Mouse (Mus musculus): ENCODE results near the gene Patz1. TPM values are rescaled to one million over a fixed set of nuclear protein-coding genes. Genes with fewer than 3 reads are reported as not detected.

The Patz1 gene
- polyA plus RNA-seq, 2 experiments, result 40.8 to 52.0 TPM

DNA sequence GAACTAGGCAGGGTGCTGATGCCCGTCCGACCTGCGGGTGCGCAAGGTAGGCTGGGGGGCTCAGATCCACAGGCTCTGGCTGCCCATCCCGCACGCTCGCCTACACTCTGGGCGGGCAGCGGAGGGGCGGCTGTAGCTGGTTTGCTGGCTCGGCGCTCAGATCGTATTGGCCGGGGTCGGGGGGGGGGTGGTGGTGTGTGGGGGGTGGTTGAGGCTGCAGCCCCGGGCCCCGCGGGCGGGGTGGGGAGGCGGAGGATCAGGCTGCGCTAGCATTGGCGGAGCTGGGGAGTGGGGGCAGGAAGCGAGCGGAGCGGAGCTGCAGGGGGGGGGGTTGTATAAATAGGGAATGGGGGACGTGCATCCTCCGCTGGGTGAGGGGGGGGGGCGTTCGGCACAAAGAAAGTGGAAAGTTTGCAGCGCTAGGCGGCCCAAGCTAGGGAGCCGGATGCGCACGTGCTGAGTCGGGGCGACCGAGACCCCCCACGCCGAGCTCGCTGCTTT lies 678 bp downstream of the Patz1 start:
- H3K9ac ChIP-seq (ENCODE audit: low read depth, low read length, severe bottlenecking), result peak overlapping the region; percentile 96
- H3K27me3 ChIP-seq (ENCODE audit: control insufficient read depth, insufficient read depth, low read length), result no peaks in the 10 kb centered on the region
- H3K4me1 ChIP-seq (ENCODE audit: control insufficient read depth, insufficient read depth, low read length), result peaks cover 21% of the 10 kb centered on the region
- TF ChIP-seq POLR2A (IDR thresholded peaks at IDR 0.05; ENCODE audit: borderline replicate concordance, extremely low read depth, insufficient read depth, insufficient read length), result peak; percentile 84; the same call in 1 of the 2 replicates
- peak overlapping the region; percentile 100 for H3K27ac ChIP-seq (replicated peaks; ENCODE audit: low read depth, low read length)
- H3K4me3 ChIP-seq (replicated peaks; ENCODE audit: low read length), result peak overlapping the region; percentile 85
- ATAC-seq (ENCODE audit: low FRiP score, low read depth) (peak; percentile 89), DNase-seq (ENCODE audit: low spot score) (peak; percentile 89)
- 0% methylated on average over 25 of the region's 40 CpGs for WGBS
- peak overlapping the region; percentile 99 for H3K4me2 ChIP-seq (replicated peaks; ENCODE audit: low read depth, low read length, severe bottlenecking)
- peaks cover 20% of the 10 kb centered on the region for H3K36me3 ChIP-seq (ENCODE audit: control insufficient read depth, insufficient read depth, low read length)
- no peaks in the 10 kb centered on the region for H3K9me3 ChIP-seq (ENCODE audit: control insufficient read depth, low read length)

DNA sequence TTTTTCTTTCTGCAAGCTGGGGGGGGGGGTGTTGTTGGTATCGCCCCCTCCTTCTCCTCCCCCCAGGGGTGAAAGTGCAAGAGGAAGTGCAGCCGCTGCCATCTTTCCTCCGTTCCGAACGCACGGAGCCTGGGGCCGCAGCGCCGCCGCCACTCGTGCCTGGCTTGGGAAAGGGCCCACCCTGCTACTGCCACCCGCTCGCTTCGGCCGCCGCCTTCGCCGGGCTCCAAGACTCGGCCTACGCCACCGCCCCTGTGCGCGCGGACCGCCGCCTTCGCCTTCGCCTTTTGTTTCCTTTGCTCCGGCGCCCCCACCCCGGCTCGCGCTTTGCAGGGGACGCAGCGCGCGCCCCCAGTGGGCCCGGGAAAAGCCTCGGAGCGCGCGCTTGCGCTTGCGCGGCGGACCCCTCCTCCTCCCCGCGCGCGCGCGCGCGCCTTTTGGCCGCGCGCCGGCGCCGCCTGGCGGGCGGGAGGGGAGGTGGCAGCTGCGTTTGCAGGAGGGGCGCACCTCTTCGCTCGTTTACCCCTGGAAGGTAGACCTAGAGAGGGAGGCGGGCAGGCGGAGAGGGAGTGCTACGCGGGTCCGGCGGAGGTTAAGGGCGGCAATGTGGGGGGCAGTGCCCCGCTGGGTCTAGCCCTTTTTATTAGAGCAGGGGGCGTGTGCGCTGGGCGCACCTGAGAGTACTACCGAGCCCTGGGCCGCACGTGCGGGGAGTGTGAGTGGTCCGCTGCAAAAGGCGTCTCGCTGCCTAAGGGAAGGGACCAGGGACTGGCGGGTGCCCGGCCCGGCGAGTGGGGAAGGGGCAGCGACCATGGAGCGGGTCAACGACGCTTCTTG lies 1.3 kb downstream of the Patz1 start:
- peak; percentile 43; the same call in 1 of the 2 replicates for TF ChIP-seq POLR2A (IDR thresholded peaks at IDR 0.05; ENCODE audit: borderline replicate concordance, extremely low read depth, insufficient read depth, insufficient read length)
- Histone ChIP-seq H3K9ac (ENCODE audit: low read depth, low read length, severe bottlenecking) (peak overlapping the region; percentile 96), H3K4me3 (replicated peaks; ENCODE audit: low read length) (peak overlapping the region; percentile 85), H3K36me3 (ENCODE audit: control insufficient read depth, insufficient read depth, low read length) (peaks cover 26% of the 10 kb centered on the region), H3K4me1 (ENCODE audit: control insufficient read depth, insufficient read depth, low read length) (peaks cover 21% of the 10 kb centered on the region), H3K27me3 (ENCODE audit: control insufficient read depth, insufficient read depth, low read length) (no peaks in the 10 kb centered on the region), H3K9me3 (ENCODE audit: control insufficient read depth, low read length) (no peaks in the 10 kb centered on the region), H3K4me2 (replicated peaks; ENCODE audit: low read depth, low read length, severe bottlenecking) (peak overlapping the region; percentile 99), H3K27ac (replicated peaks; ENCODE audit: low read depth, low read length) (peak overlapping the region; percentile 100)
- WGBS, result under 1% methylated on average over 50 of the region's 92 CpGs
- ATAC-seq (ENCODE audit: low FRiP score, low read depth) (peak; percentile 74), DNase-seq (ENCODE audit: low spot score) (peak; percentile 91)

DNA sequence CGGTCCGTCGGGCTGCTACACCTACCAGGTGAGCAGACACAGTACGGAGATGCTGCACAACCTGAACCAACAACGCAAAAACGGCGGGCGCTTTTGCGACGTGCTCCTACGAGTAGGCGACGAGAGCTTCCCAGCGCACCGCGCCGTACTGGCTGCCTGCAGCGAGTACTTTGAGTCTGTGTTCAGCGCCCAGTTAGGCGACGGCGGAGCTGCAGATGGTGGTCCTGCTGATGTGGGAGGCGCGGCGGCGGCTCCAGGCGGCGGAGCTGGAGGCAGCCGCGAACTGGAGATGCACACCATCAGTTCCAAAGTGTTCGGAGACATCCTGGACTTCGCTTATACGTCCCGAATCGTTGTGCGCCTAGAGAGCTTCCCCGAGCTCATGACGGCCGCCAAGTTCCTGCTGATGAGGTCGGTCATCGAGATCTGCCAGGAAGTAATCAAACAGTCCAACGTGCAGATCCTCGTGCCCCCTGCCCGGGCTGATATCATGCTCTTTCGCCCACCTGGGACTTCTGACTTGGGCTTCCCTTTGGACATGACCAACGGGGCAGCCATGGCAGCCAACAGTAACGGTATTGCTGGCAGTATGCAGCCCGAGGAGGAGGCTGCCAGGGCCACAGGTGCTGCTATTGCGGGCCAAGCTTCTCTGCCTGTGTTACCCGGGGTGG lies 2.1 kb downstream of the Patz1 start:
- H3K9ac ChIP-seq (ENCODE audit: low read depth, low read length, severe bottlenecking), result peak overlapping the region; percentile 96
- DNase-seq (ENCODE audit: low spot score) (no peak), ATAC-seq (ENCODE audit: low FRiP score, low read depth) (no peak)
- H3K4me2 ChIP-seq (replicated peaks; ENCODE audit: low read depth, low read length, severe bottlenecking), result peak overlapping the region; percentile 99
- H3K4me3 ChIP-seq (replicated peaks; ENCODE audit: low read length), result peak overlapping the region; percentile 85
- under 1% methylated on average over 50 of the region's 50 CpGs for WGBS
- TF ChIP-seq POLR2A (IDR thresholded peaks at IDR 0.05; ENCODE audit: borderline replicate concordance, extremely low read depth, insufficient read depth, insufficient read length), result no peak
- H3K27ac ChIP-seq (replicated peaks; ENCODE audit: low read depth, low read length), result peak overlapping the region; percentile 100
- H3K4me1 ChIP-seq (ENCODE audit: control insufficient read depth, insufficient read depth, low read length), result peaks cover 24% of the 10 kb centered on the region
- H3K36me3 ChIP-seq (ENCODE audit: control insufficient read depth, insufficient read depth, low read length), result peaks cover 32% of the 10 kb centered on the region
- no peaks in the 10 kb centered on the region for H3K9me3 ChIP-seq (ENCODE audit: control insufficient read depth, low read length)
- H3K27me3 ChIP-seq (ENCODE audit: control insufficient read depth, insufficient read depth, low read length), result no peaks in the 10 kb centered on the region

DNA sequence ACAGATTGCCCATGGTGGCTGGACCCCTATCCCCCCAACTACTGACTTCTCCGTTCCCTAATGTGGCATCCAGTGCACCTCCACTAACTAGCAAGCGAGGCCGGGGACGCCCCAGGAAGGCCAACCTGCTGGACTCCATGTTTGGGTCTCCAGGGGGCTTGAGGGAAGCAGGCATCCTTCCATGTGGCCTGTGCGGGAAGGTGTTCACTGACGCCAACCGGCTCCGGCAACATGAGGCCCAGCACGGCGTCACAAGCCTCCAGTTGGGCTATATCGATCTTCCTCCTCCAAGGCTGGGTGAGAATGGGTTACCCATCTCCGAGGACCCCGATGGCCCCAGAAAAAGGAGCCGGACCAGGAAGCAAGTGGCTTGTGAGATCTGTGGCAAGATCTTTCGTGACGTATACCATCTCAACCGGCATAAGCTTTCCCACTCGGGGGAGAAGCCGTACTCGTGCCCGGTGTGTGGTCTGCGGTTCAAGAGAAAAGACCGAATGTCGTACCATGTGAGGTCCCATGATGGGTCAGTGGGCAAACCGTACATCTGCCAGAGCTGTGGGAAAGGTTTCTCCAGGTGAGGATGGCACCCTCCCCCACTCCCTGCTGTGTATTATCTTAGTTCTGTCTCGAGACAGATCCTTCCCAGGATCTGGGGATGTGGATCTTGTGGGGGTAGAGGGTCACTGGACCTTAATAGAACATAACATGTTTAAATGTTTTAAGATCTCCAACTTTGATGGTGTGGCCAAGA lies 2.8 kb downstream of the Patz1 start:
- TF ChIP-seq POLR2A (IDR thresholded peaks at IDR 0.05; ENCODE audit: borderline replicate concordance, extremely low read depth, insufficient read depth, insufficient read length), result no peak
- ATAC-seq (ENCODE audit: low FRiP score, low read depth) (no peak), DNase-seq (ENCODE audit: low spot score) (no peak)
- Histone ChIP-seq H3K4me1 (ENCODE audit: control insufficient read depth, insufficient read depth, low read length) (peaks cover 24% of the 10 kb centered on the region), H3K4me2 (replicated peaks; ENCODE audit: low read depth, low read length, severe bottlenecking) (peak overlapping the region; percentile 99), H3K9ac (ENCODE audit: low read depth, low read length, severe bottlenecking) (peak overlapping the region; percentile 96), H3K36me3 (ENCODE audit: control insufficient read depth, insufficient read depth, low read length) (peaks cover 39% of the 10 kb centered on the region), H3K27ac (replicated peaks; ENCODE audit: low read depth, low read length) (peak overlapping the region; percentile 79), H3K4me3 (replicated peaks; ENCODE audit: low read length) (peak overlapping the region; percentile 85), H3K9me3 (ENCODE audit: control insufficient read depth, low read length) (no peaks in the 10 kb centered on the region), H3K27me3 (ENCODE audit: control insufficient read depth, insufficient read depth, low read length) (no peaks in the 10 kb centered on the region)
- WGBS, result 2% methylated on average over 26 of the region's 26 CpGs

DNA sequence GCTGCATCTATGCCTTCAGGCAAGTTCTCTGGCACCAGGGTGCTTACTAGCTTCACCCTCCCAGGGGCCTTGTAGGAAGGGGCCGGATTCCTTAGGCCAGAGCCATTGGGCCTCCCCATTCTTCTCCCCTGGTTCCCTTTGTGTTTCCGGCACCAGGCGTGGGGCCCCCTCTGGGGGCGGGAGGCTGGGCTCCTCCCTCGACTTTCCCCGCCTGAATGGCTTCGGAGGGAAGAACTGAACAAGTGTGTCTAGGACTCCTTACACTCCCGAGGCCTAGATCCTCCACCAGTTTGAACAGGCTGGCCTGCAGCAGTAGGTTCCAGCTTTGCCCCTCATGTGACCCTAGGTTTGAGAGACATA lies 3.4 kb downstream of the Patz1 start:
- ATAC-seq (ENCODE audit: low FRiP score, low read depth) (no peak), DNase-seq (ENCODE audit: low spot score) (peak; percentile 64)
- Histone ChIP-seq H3K36me3 (ENCODE audit: control insufficient read depth, insufficient read depth, low read length) (peaks cover 44% of the 10 kb centered on the region), H3K27ac (replicated peaks; ENCODE audit: low read depth, low read length) (peak overlapping the region; percentile 79), H3K9me3 (ENCODE audit: control insufficient read depth, low read length) (no peaks in the 10 kb centered on the region), H3K4me3 (replicated peaks; ENCODE audit: low read length) (peak overlapping the region; percentile 85), H3K9ac (ENCODE audit: low read depth, low read length, severe bottlenecking) (peak overlapping the region; percentile 96), H3K4me1 (ENCODE audit: control insufficient read depth, insufficient read depth, low read length) (peaks cover 24% of the 10 kb centered on the region), H3K27me3 (ENCODE audit: control insufficient read depth, insufficient read depth, low read length) (no peaks in the 10 kb centered on the region), H3K4me2 (replicated peaks; ENCODE audit: low read depth, low read length, severe bottlenecking) (peak overlapping the region; percentile 99)
- WGBS, result under 1% methylated on average over 8 of the region's 8 CpGs
- TF ChIP-seq POLR2A (IDR thresholded peaks at IDR 0.05; ENCODE audit: borderline replicate concordance, extremely low read depth, insufficient read depth, insufficient read length), result no peak
